ENCODE assay signal across 8 mouse cellular contexts in the genomic region with DNA sequence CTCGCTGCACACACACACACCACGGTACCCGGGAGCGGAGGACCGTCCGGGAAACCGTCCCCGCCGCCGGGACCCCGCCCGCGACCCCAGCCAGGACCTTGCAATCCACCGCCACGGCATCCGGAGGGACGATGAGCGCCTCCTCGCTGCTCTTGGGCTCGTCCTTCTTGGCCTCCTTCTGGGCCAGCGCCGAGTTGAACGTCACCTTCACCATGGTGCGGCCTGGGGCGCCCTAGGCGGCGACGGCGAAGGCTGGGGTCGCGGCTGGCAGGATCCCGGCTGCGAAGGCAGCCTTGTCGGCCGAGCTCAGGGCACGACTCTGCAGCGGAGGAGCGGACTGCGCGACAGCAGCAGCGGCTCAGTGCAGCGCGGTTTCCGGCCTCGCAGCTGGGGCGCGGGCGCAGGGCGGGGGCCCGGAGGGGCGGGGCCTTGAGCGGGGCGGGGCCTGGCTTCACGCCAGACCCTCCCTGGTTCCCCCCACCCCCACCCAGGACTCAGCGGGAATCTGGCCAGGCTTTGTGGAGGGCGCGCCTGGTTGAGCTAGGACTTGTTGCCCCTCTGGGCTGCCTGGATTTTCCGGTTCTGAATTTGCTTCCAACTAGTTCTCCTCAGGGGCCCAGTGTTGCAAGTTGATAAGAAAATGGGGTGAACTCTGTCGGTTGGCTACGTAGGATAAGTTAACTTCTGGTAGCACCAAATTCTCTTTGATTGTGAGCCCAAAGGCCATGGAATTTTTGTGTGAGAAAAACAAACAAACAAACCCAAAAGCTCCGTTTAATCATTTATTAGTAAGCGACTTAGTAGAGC. TPM values are rescaled to one million over a fixed set of nuclear protein-coding genes. Genes with fewer than 3 reads are reported as not detected.
DNase-seq lines count a peak whose midpoint lies in the region; ATAC-seq and TF ChIP-seq lines count a peak whose summit lies in the region.

Itm2b (minus strand) TSS at position 377 of the 807 bp plus-strand sequence.

- H3K36me3 ChIP-seq in erythroblast, embryonic 14.5 days (ENCODE audit: control insufficient read depth): peaks cover 25% of the 10 kb centered on the region
- peaks cover 5% of the 10 kb centered on the region; the same call in 1 of the 2 replicates for H3K36me3 ChIP-seq in heart, embryonic 12.5 days
- H3K36me3 ChIP-seq in kidney, embryonic 16.5 days (ENCODE audit: insufficient read depth, low read length): 0 out of 2 replicates have a peak, but pooled peaks cover 5% of the 10 kb centered on the region
- peaks cover 16% of the 10 kb centered on the region for H3K36me3 ChIP-seq in liver, embryonic 14.5 days (replicated peaks; ENCODE audit: control insufficient read depth, insufficient read depth, low read depth)
- H3K36me3 ChIP-seq in neural tube, embryonic 11.5 days (ENCODE audit: control insufficient read depth, insufficient read depth, low read length): no peaks in the 10 kb centered on the region
- 0 out of 2 replicates have a peak, but pooled peaks cover 5% of the 10 kb centered on the region for H3K36me3 ChIP-seq in stomach, embryonic 16.5 days (ENCODE audit: control insufficient read depth, insufficient read depth, low read length)

- peak; percentile 91 for TF ChIP-seq POLR2A in brain, embryonic 14.5 days (IDR thresholded peaks at IDR 0.05; ENCODE audit: borderline replicate concordance, extremely low read depth, insufficient read depth, insufficient read length, poor library complexity, severe bottlenecking)

- H3K27me3 ChIP-seq in erythroblast, embryonic 14.5 days (ENCODE audit: control insufficient read depth): no peaks in the 10 kb centered on the region
- no peaks in the 10 kb centered on the region for H3K27me3 ChIP-seq in heart, embryonic 12.5 days (replicated peaks)
- H3K27me3 ChIP-seq in kidney, embryonic 16.5 days (ENCODE audit: insufficient read depth, low read length): no peaks in the 10 kb centered on the region
- H3K27me3 ChIP-seq in liver, embryonic 14.5 days (ENCODE audit: control insufficient read depth, insufficient read depth, low read length): no peaks in the 10 kb centered on the region
- no peaks in the 10 kb centered on the region for H3K27me3 ChIP-seq in neural tube, embryonic 11.5 days (ENCODE audit: control insufficient read depth, insufficient read depth, low read length)
- H3K27me3 ChIP-seq in stomach, embryonic 16.5 days (ENCODE audit: control insufficient read depth, insufficient read depth, low read length): no peaks in the 10 kb centered on the region

- peak within 1 kb of the TSS; percentile 74 for H3K4me3 ChIP-seq in erythroblast, embryonic 14.5 days (replicated peaks)
- peak within 1 kb of the TSS; percentile 76 for H3K4me3 ChIP-seq in heart, embryonic 12.5 days
- H3K4me3 ChIP-seq in kidney, embryonic 16.5 days (ENCODE audit: low read length): peak within 1 kb of the TSS; percentile 97
- peak within 1 kb of the TSS; percentile 92 to 95 for H3K4me3 ChIP-seq in liver, embryonic 14.5 days (ENCODE audit: insufficient read depth in 1 of 2, low read depth in 2 of 2, low read length in 2 of 2)
- peak within 1 kb of the TSS; percentile 83 for H3K4me3 ChIP-seq in neural tube, embryonic 11.5 days (ENCODE audit: low read depth, low read length)
- peak within 1 kb of the TSS; percentile 97 for H3K4me3 ChIP-seq in stomach, embryonic 16.5 days (replicated peaks; ENCODE audit: low read length)

- peak within 1 kb of the TSS; percentile 91 for H3K9ac ChIP-seq in heart, embryonic 12.5 days
- peak within 1 kb of the TSS; percentile 97 for H3K9ac ChIP-seq in kidney, embryonic 16.5 days (replicated peaks; ENCODE audit: low read length)
- peak within 1 kb of the TSS; percentile 96 for H3K9ac ChIP-seq in liver, embryonic 14.5 days (replicated peaks)
- H3K9ac ChIP-seq in neural tube, embryonic 11.5 days (ENCODE audit: low read length): peak within 1 kb of the TSS; percentile 96
- peak within 1 kb of the TSS; percentile 99 for H3K9ac ChIP-seq in stomach, embryonic 16.5 days (ENCODE audit: low read length)

- under 1% methylated on average over 62 of the region's 62 CpGs for WGBS in heart, embryonic 12.5 days
- under 1% methylated on average over 61 of the region's 62 CpGs for WGBS in kidney, embryonic 16.5 days
- under 1% methylated on average over 61 of the region's 62 CpGs for WGBS in liver, embryonic 14.5 days (ENCODE audit: insufficient replicate concordance)
- under 1% methylated on average over 62 of the region's 62 CpGs for WGBS in neural tube, embryonic 11.5 days
- WGBS in stomach, embryonic 16.5 days: under 1% methylated on average over 54 of the region's 62 CpGs

- H3K9me3 ChIP-seq in erythroblast, embryonic 14.5 days (ENCODE audit: control insufficient read depth, low read length): no peaks in the 10 kb centered on the region
- no peaks in the 10 kb centered on the region for H3K9me3 ChIP-seq in heart, embryonic 12.5 days (replicated peaks)
- no peaks in the 10 kb centered on the region for H3K9me3 ChIP-seq in kidney, embryonic 16.5 days (ENCODE audit: low read length)
- H3K9me3 ChIP-seq in liver, embryonic 14.5 days (ENCODE audit: control insufficient read depth, low read length): no peaks in the 10 kb centered on the region
- H3K9me3 ChIP-seq in neural tube, embryonic 11.5 days (ENCODE audit: control insufficient read depth, low read length): no peaks in the 10 kb centered on the region
- H3K9me3 ChIP-seq in stomach, embryonic 16.5 days (replicated peaks; ENCODE audit: control insufficient read depth, low read length): no peaks in the 10 kb centered on the region

- TF ChIP-seq CTCF in brain, embryonic 14.5 days (IDR thresholded peaks at IDR 0.05; ENCODE audit: borderline replicate concordance, extremely low read depth, insufficient read depth, insufficient read length): no peak
- TF ChIP-seq CTCF in liver, embryonic 14.5 days (IDR thresholded peaks at IDR 0.05; ENCODE audit: low read depth): peak; percentile 44

- peak within 1 kb of the TSS; percentile 98 for H3K27ac ChIP-seq in heart, embryonic 12.5 days (ENCODE audit: poor library complexity, severe bottlenecking)
- peak within 1 kb of the TSS; percentile 98 for H3K27ac ChIP-seq in kidney, embryonic 16.5 days (ENCODE audit: low read length)
- peak within 1 kb of the TSS; percentile 79 for H3K27ac ChIP-seq in liver, embryonic 14.5 days
- peak within 1 kb of the TSS; percentile 93 for H3K27ac ChIP-seq in neural tube, embryonic 11.5 days (ENCODE audit: low read depth, low read length)
- H3K27ac ChIP-seq in stomach, embryonic 16.5 days (ENCODE audit: low read length): peak within 1 kb of the TSS; percentile 99

- peaks cover 49% of the 10 kb centered on the region for H3K4me1 ChIP-seq in erythroblast, embryonic 14.5 days (ENCODE audit: control insufficient read depth)
- peaks cover 45% of the 10 kb centered on the region for H3K4me1 ChIP-seq in heart, embryonic 12.5 days (replicated peaks)
- H3K4me1 ChIP-seq in kidney, embryonic 16.5 days (ENCODE audit: insufficient read depth, low read length): peaks cover 54% of the 10 kb centered on the region
- peaks cover 35 to 51% of the 10 kb centered on the region in 2 experiments for H3K4me1 ChIP-seq in liver, embryonic 14.5 days (replicated peaks; ENCODE audit: control insufficient read depth in 2 of 2, insufficient read depth in 2 of 2, low read length in 1 of 2)
- H3K4me1 ChIP-seq in neural tube, embryonic 11.5 days (ENCODE audit: control insufficient read depth, insufficient read depth, low read length): 0 out of 2 replicates have a peak, but pooled peaks cover 5% of the 10 kb centered on the region
- peaks cover 25% of the 10 kb centered on the region for H3K4me1 ChIP-seq in stomach, embryonic 16.5 days (ENCODE audit: control insufficient read depth, insufficient read depth, low read length)

- peak; percentile 71 for ATAC-seq in CD4-positive, CD25-positive, alpha-beta regulatory T cell, adult 4 months
- peak; percentile 94 for ATAC-seq in heart, embryonic 12.5 days (ENCODE audit: insufficient number of reproducible peaks, low FRiP score)
- ATAC-seq in kidney, embryonic 16.5 days (ENCODE audit: low FRiP score, low TSS enrichment): peak; percentile 96
- ATAC-seq in liver, embryonic 14.5 days (ENCODE audit: insufficient read depth): peak; percentile 93
- peak; percentile 94 for ATAC-seq in neural tube, embryonic 11.5 days (ENCODE audit: insufficient read depth, low FRiP score, low TSS enrichment)
- ATAC-seq in stomach, embryonic 16.5 days (ENCODE audit: insufficient read depth, low FRiP score): peak; percentile 95

- peak; percentile 92 for DNase-seq in brain, embryonic 14.5 days (ENCODE audit: low read depth)
- DNase-seq in liver, embryonic 14.5 days (ENCODE audit: low read depth in 3 of 3, low spot score in 3 of 3): peak; percentile 64 to 73 (median 67)
- DNase-seq in neural tube, embryonic 11.5 days (ENCODE audit: low spot score): peak; percentile 92

- peak; percentile 73 for TF ChIP-seq EP300 in liver, embryonic 14.5 days (IDR thresholded peaks at IDR 0.05; ENCODE audit: low read depth)

- peak within 1 kb of the TSS; percentile 71 for H3K4me2 ChIP-seq in heart, embryonic 12.5 days
- H3K4me2 ChIP-seq in kidney, embryonic 16.5 days (replicated peaks; ENCODE audit: low read depth, low read length): peak within 1 kb of the TSS; percentile 75
- H3K4me2 ChIP-seq in liver, embryonic 14.5 days (ENCODE audit: low read depth): peak within 1 kb of the TSS; percentile 84
- H3K4me2 ChIP-seq in neural tube, embryonic 11.5 days (ENCODE audit: low read depth): peak within 1 kb of the TSS; percentile 66
- H3K4me2 ChIP-seq in stomach, embryonic 16.5 days (ENCODE audit: low read depth, low read length): peak within 1 kb of the TSS; percentile 63

RNA-seq across cellular contexts. Expression of gene Itm2b, which starts in this region (rescaled TPM):
- polyA plus RNA-seq in CD4-positive, CD25-positive, alpha-beta regulatory T cell, adult 4 months (2017; shearing (Covaris generic)): 1,000 to 10,000 TPM in 1 of 2 experiments, 100 to 1,000 TPM in 1; 926 to 1,094 TPM
- polyA plus RNA-seq in brain, embryonic 14.5 days (2012; rRNA removed): 371 and 377 TPM in 2 replicates
- 9.4 and 10.0 TPM in 2 replicates for polyA plus RNA-seq in erythroblast, embryonic 14.5 days (2012)
- polyA plus RNA-seq in heart, embryonic 12.5 days (2016; fragmentation: Nextera tagmentation; extraction: Ambion mirVana): 642 and 652 TPM in 2 replicates
- polyA plus RNA-seq in kidney, embryonic 16.5 days (2015; fragmentation: Nextera tagmentation; extraction: Ambion mirVana): 1,091 and 1,137 TPM in 2 replicates
- polyA plus RNA-seq in liver, embryonic 14.5 days (2012; rRNA removed): 203 and 206 TPM in 2 replicates
- polyA plus RNA-seq in liver, embryonic 14.5 days (2014; fragmentation: Nextera tagmentation; extraction: Ambion mirVana): 396 and 431 TPM in 2 replicates
- 349 and 359 TPM in 2 replicates for polyA plus RNA-seq in neural tube, embryonic 11.5 days (2014; fragmentation: Nextera tagmentation; extraction: Ambion mirVana)
- polyA plus RNA-seq in stomach, embryonic 16.5 days (2015; fragmentation: Nextera tagmentation; extraction: Ambion mirVana): 1,005 and 1,128 TPM in 2 replicates

Comparison
In these comparisons a context has a peak if more than half of its experiments do, and no peak if none do; other contexts are left out.
1. Peak in every context shown above with its lines: DNase-seq, ATAC-seq, H3K4me3 ChIP-seq and H3K27ac ChIP-seq.
2. RNA of gene Itm2b (polyA plus RNA-seq): 1,091 to 1,137 TPM in kidney, embryonic 16.5 days, 926 to 1,094 TPM in CD4-positive, CD25-positive, alpha-beta regulatory T cell, adult 4 months, 1,005 to 1,128 TPM in stomach, embryonic 16.5 days, 642 to 652 TPM in heart, embryonic 12.5 days, 203 to 431 TPM in liver, embryonic 14.5 days, 371 to 377 TPM in brain, embryonic 14.5 days and 349 to 359 TPM in neural tube, embryonic 11.5 days; 9.4 to 10.0 TPM in erythroblast, embryonic 14.5 days; every median in the first group is over 10 times any median in the second.